Comparison of ENCODE assay signal across 8 mouse cellular contexts in genomic region chr4:143238241-143239031, GRCm38 (mm10). TPM values are rescaled to one million over a fixed set of nuclear protein-coding genes. Genes with fewer than 3 reads are reported as not detected.
A peak's percentile ranks its signal among the peaks of the same experiment; 100 is the strongest.
DNase-seq lines count a peak whose midpoint lies in the region; ATAC-seq and TF ChIP-seq lines count a peak whose summit lies in the region.

No protein-coding gene starts in this region.

- no peak overlapping the region for H3K4me3 ChIP-seq in forebrain, postnatal 0 days (ENCODE audit: low read depth, low read length)
- H3K4me3 ChIP-seq in kidney, adult 2 months (ENCODE audit: insufficient read depth, low read depth, low read length), result no peak overlapping the region
- H3K4me3 ChIP-seq in liver, embryonic 13.5 days (replicated peaks), result peak overlapping the region; percentile 20
- H3K4me3 ChIP-seq in neural tube, embryonic 13.5 days, result no peak overlapping the region

- peak; percentile 24 for DNase-seq in urinary bladder, adult 2 months (ENCODE audit: low spot score)
- no peak for DNase-seq in urinary bladder, postnatal 4 days (ENCODE audit: low spot score in 2 of 2)
- DNase-seq in brain, adult 2 months (ENCODE audit: low read depth, low spot score), result peak; percentile 36
- peak; percentile 73 for DNase-seq in forebrain, postnatal 0 days
- peak; percentile 56 for DNase-seq in kidney, adult 2 months
- no peak for DNase-seq in liver, embryonic 13.5 days
- peak; percentile 62 for DNase-seq in yolk sac, embryonic 10.5 days (ENCODE audit: low spot score)

- ATAC-seq in forebrain, postnatal 0 days, result no peak
- no peak for ATAC-seq in liver, embryonic 13.5 days (ENCODE audit: low read depth)
- ATAC-seq in neural tube, embryonic 13.5 days (ENCODE audit: low read depth), result no peak

- H3K4me2 ChIP-seq in forebrain, postnatal 0 days (ENCODE audit: low read depth), result 0 out of 2 replicates have a peak overlapping the region, but pooled peaks have one; percentile 10
- H3K4me2 ChIP-seq in liver, embryonic 13.5 days, result peak overlapping the region; percentile 49
- peak overlapping the region; percentile 20; the same call in 1 of the 2 replicates for H3K4me2 ChIP-seq in neural tube, embryonic 13.5 days

- H3K9me3 ChIP-seq in forebrain, postnatal 0 days (ENCODE audit: low read length), result no peaks in the 10 kb centered on the region
- H3K9me3 ChIP-seq in liver, embryonic 13.5 days (replicated peaks), result no peaks in the 10 kb centered on the region; the same call in 1 of the 2 replicates
- 0 out of 2 replicates have a peak, but pooled peaks cover 6% of the 10 kb centered on the region for H3K9me3 ChIP-seq in neural tube, embryonic 13.5 days

- peak; percentile 80 for TF ChIP-seq CTCF in forebrain, postnatal 0 days (IDR thresholded peaks at IDR 0.05; ENCODE audit: low read depth)
- peak; percentile 78 for TF ChIP-seq CTCF in kidney, adult 2 months (conservative IDR thresholded peaks at IDR 0.05; ENCODE audit: insufficient read depth, insufficient read length, low read depth, low read length)

- TF ChIP-seq POLR2A in kidney, adult 2 months (IDR thresholded peaks at IDR 0.05; ENCODE audit: low read depth, low read length), result no peak

- 30% methylated on average over 23 of the region's 23 CpGs for WGBS in forebrain, postnatal 0 days
- 7% methylated on average over 23 of the region's 23 CpGs for WGBS in kidney, adult 2 months
- WGBS in liver, embryonic 13.5 days (ENCODE audit: insufficient replicate concordance), result 18% methylated on average over 23 of the region's 23 CpGs
- WGBS in neural tube, embryonic 13.5 days, result 32% methylated on average over 23 of the region's 23 CpGs

- no peaks in the 10 kb centered on the region for H3K36me3 ChIP-seq in forebrain, postnatal 0 days (ENCODE audit: insufficient read depth)
- no peaks in the 10 kb centered on the region for H3K36me3 ChIP-seq in kidney, adult 2 months (ENCODE audit: control insufficient read depth, insufficient read depth, low read length)
- H3K36me3 ChIP-seq in liver, embryonic 13.5 days, result no peaks in the 10 kb centered on the region
- no peaks in the 10 kb centered on the region for H3K36me3 ChIP-seq in neural tube, embryonic 13.5 days

- no peaks in the 10 kb centered on the region for H3K4me1 ChIP-seq in forebrain, postnatal 0 days (ENCODE audit: insufficient read depth)
- no peaks in the 10 kb centered on the region; the same call in 1 of the 2 replicates for H3K4me1 ChIP-seq in kidney, adult 2 months (ENCODE audit: control insufficient read depth, insufficient read depth, low read length)
- peaks cover 3% of the 10 kb centered on the region; the same call in 1 of the 2 replicates for H3K4me1 ChIP-seq in liver, embryonic 13.5 days (replicated peaks)
- H3K4me1 ChIP-seq in neural tube, embryonic 13.5 days (replicated peaks), result 0 out of 2 replicates have a peak, but pooled peaks cover 5% of the 10 kb centered on the region

- H3K27ac ChIP-seq in forebrain, postnatal 0 days (ENCODE audit: low read depth, low read length), result no peak overlapping the region
- no peak overlapping the region for H3K27ac ChIP-seq in kidney, adult 2 months (ENCODE audit: insufficient read depth, low read depth, low read length)
- no peak overlapping the region for H3K27ac ChIP-seq in liver, embryonic 13.5 days
- H3K27ac ChIP-seq in neural tube, embryonic 13.5 days (replicated peaks), result no peak overlapping the region

- H3K9ac ChIP-seq in forebrain, postnatal 0 days, result no peak overlapping the region
- H3K9ac ChIP-seq in liver, embryonic 13.5 days, result peak overlapping the region; percentile 26; the same call in 1 of the 2 replicates
- H3K9ac ChIP-seq in neural tube, embryonic 13.5 days, result no peak overlapping the region

- H3K27me3 ChIP-seq in forebrain, postnatal 0 days (ENCODE audit: insufficient read depth, low read length), result no peaks in the 10 kb centered on the region
- no peaks in the 10 kb centered on the region for H3K27me3 ChIP-seq in kidney, adult 2 months (replicated peaks; ENCODE audit: control insufficient read depth, insufficient read depth, low read length)
- H3K27me3 ChIP-seq in liver, embryonic 13.5 days, result no peaks in the 10 kb centered on the region
- no peaks in the 10 kb centered on the region for H3K27me3 ChIP-seq in neural tube, embryonic 13.5 days

RNA-seq across cellular contexts. Expression of gene Prdm2, which starts 25.6 kb away (rescaled TPM):
- polyA plus RNA-seq in urinary bladder, adult 2 months (2012; rRNA removed), result 12.1 and 18.0 TPM in 2 replicates
- 20.0 and 23.7 TPM in 2 replicates for total RNA-seq in forebrain, postnatal 0 days (2014; rRNA removed)
- 8.4 and 12.1 TPM in 2 replicates for polyA plus RNA-seq in forebrain, postnatal 0 days (2015; fragmentation: Nextera tagmentation; extraction: Ambion mirVana)
- 10.1 and 13.9 TPM in 2 replicates for polyA plus RNA-seq in kidney, adult 2 months (2012; rRNA removed)
- polyA plus RNA-seq in liver, embryonic 13.5 days (2015; fragmentation: Nextera tagmentation; extraction: Ambion mirVana), result 2.9 and 4.7 TPM in 2 replicates
- polyA plus RNA-seq in neural tube, embryonic 13.5 days (2015; fragmentation: Nextera tagmentation; extraction: Ambion mirVana), result 17.3 and 19.5 TPM in 2 replicates

Comparison
In these comparisons a context has a peak if more than half of its experiments do, and no peak if none do; other contexts are left out.
1. DNase-seq: peak in urinary bladder, adult 2 months (single experiment), brain, adult 2 months (single experiment), forebrain, postnatal 0 days (single experiment), kidney, adult 2 months (single experiment) and yolk sac, embryonic 10.5 days (single experiment); none in urinary bladder, postnatal 4 days (0 of 2) and liver, embryonic 13.5 days (single experiment).
2. Peak in every context shown above with its lines, with median percentiles within 50 percentile points of each other: H3K4me2 ChIP-seq.